Mouse (Mus musculus) thymus, adult 2 months (tissue): ENCODE measurements around the gene Hist1h1e.

Experiments used
- CTCF ChIP-seq: fragments of 200-500 bp; IDR thresholded peaks from 2 replicates; pipeline ENCODE4 v1.5.1; 2012; ENCODE audit warnings: mild to moderate bottlenecking, control low read depth, low read length, moderate library complexity, borderline replicate concordance; ENCODE audit not compliant: control insufficient read depth, poor library complexity, insufficient read depth; ENCODE audit errors: extremely low read depth
- POLR2A ChIP-seq: fragments of 200-500 bp; IDR thresholded peaks from 2 replicates; pipeline ENCODE4 v1.6.1; 2012; ENCODE audit warnings: mild to moderate bottlenecking, low read length, control low read depth, moderate library complexity; ENCODE audit not compliant: control insufficient read depth, poor library complexity, insufficient read depth; ENCODE audit errors: extremely low read depth

GRCm38 (mm10) chr13:23611638-23612037 is 10.7 kb downstream of the Hist1h1e start:
- TF ChIP-seq POLR2A (no peak), CTCF (no peak)
